Mouse (Mus musculus) liver, embryonic 11.5 days (tissue): ENCODE measurements around the gene Lipt2. TPM values are rescaled to one million over a fixed set of nuclear protein-coding genes. Genes with fewer than 3 reads are reported as not detected.

ENCODE experiments used
- ATAC-seq: fragments of 200-750 bp; cut with Nextera tagmentation; replicated peaks from 2 replicates; pipeline ENCODE4 v1.8.0; 2017; ENCODE audit warnings: moderate number of reproducible peaks, mild to moderate bottlenecking, moderate TSS enrichment, moderate library complexity; ENCODE audit not compliant: low FRiP score
- DNase-seq: peaks from one replicate; pipeline ENCODE4 v3.0.0-alpha.2; 2017; ENCODE audit warnings: low spot score
- H3K27ac ChIP-seq: fragments of 300-500 bp; sonication (generic); 2 replicates; pipeline ENCODE4 v1.5.1; 2014; ENCODE audit warnings: mild to moderate bottlenecking, low read depth, low read length, control low read depth
- H3K27me3 ChIP-seq: fragments of 300-500 bp; sonication (generic); replicated peaks from 2 replicates; pipeline ENCODE4 v1.6.1; 2014; ENCODE audit warnings: low read length, mixed read lengths; ENCODE audit not compliant: control insufficient read depth, insufficient read depth
- H3K36me3 ChIP-seq: fragments of 300-500 bp; sonication (generic); 2 replicates; pipeline ENCODE4 v1.6.1; 2014; ENCODE audit warnings: mild to moderate bottlenecking, low read length, moderate library complexity, mixed read lengths; ENCODE audit not compliant: control insufficient read depth, insufficient read depth
- H3K4me1 ChIP-seq: fragments of 300-500 bp; sonication (generic); replicated peaks from 2 replicates; pipeline ENCODE4 v1.6.1; 2014; ENCODE audit warnings: low read length, mixed read lengths; ENCODE audit not compliant: control insufficient read depth, insufficient read depth
- H3K4me2 ChIP-seq: fragments of 300-500 bp; sonication (generic); 2 replicates; pipeline ENCODE4 v1.6.1; 2014; ENCODE audit warnings: mild to moderate bottlenecking, control low read depth, moderate library complexity
- H3K4me3 ChIP-seq: fragments of 300-500 bp; sonication (generic); 2 replicates; pipeline ENCODE4 v1.5.1; 2014; ENCODE audit warnings: low read depth, low read length, control low read depth
- H3K9ac ChIP-seq: fragments of 300-500 bp; sonication (generic); 2 replicates; pipeline ENCODE4 v1.6.1; 2014; ENCODE audit warnings: low read depth, low read length, control low read depth
- H3K9me3 ChIP-seq: fragments of 300-500 bp; sonication (generic); 2 replicates; pipeline ENCODE4 v1.6.1; 2016; ENCODE audit warnings: low read length, inconsistent platforms, mixed read lengths; ENCODE audit not compliant: control insufficient read depth
- WGBS: fragments of 180-500 bp; shearing (Covaris S2); extraction: QIAGEN DNeasy Blood & Tissue Kit; methylation state at CpG from one replicate; pipeline ENCODE4 v1.1.7; 2014; 5-methylcytosine and 5-hydroxymethylcytosine counted together
- polyA plus RNA-seq: library from polyadenylated mRNA; unstranded; fragments of >200 nt; fragmentation: Nextera tagmentation; extraction: Ambion mirVana; gene quantifications from 2 replicates; pipeline ENCODE4 v1.2.1, GENCODE M21; 2014

The Lipt2 gene
- polyA plus RNA-seq, 1 experiment from 2014 or later, result 18.1 TPM

GRCm38 (mm10) chr7:100203616-100204015 is 44.5 kb downstream of the Lipt2 start:
- ATAC-seq (no peak), DNase-seq (no peak)
- H3K36me3 ChIP-seq, result no peaks in the 10 kb centered on the region
- no peaks in the 10 kb centered on the region for H3K4me1 ChIP-seq
- H3K4me2 ChIP-seq, result no peak overlapping the region
- no peak overlapping the region for H3K27ac ChIP-seq
- H3K27me3 ChIP-seq, result no peaks in the 10 kb centered on the region
- no peak overlapping the region for H3K9ac ChIP-seq
- 56% methylated on average over 3 of the region's 3 CpGs for WGBS
- no peaks in the 10 kb centered on the region for H3K9me3 ChIP-seq
- no peak overlapping the region for H3K4me3 ChIP-seq

- DNase-seq (no peak), ATAC-seq (no peak)
- Histone ChIP-seq H3K9me3 (no peaks in the 10 kb centered on the region), H3K4me1 (no peaks in the 10 kb centered on the region), H3K4me2 (no peak overlapping the region), H3K4me3 (no peak overlapping the region), H3K9ac (no peak overlapping the region), H3K36me3 (no peaks in the 10 kb centered on the region), H3K27me3 (no peaks in the 10 kb centered on the region), H3K27ac (no peak overlapping the region)
- WGBS, result 75% methylated on average over 6 of the region's 6 CpGs
Observed at GRCm38 (mm10) chr7:100204871-100205270, 45.8 kb downstream of the Lipt2 start.

GRCm38 (mm10) chr7:100206144-100206543 is 47.1 kb downstream of the Lipt2 start:
- H3K36me3 ChIP-seq, result no peaks in the 10 kb centered on the region
- H3K9ac ChIP-seq, result no peak overlapping the region
- H3K9me3 ChIP-seq, result no peaks in the 10 kb centered on the region
- H3K4me1 ChIP-seq, result no peaks in the 10 kb centered on the region
- no peaks in the 10 kb centered on the region for H3K27me3 ChIP-seq
- WGBS, result 85% methylated on average over 2 of the region's 2 CpGs
- ATAC-seq, result no peak
- no peak overlapping the region for H3K4me2 ChIP-seq
- no peak overlapping the region for H3K4me3 ChIP-seq
- no peak for DNase-seq
- H3K27ac ChIP-seq, result no peak overlapping the region

- Histone ChIP-seq H3K27ac (no peak overlapping the region), H3K4me2 (no peak overlapping the region), H3K4me1 (no peaks in the 10 kb centered on the region), H3K9me3 (no peaks in the 10 kb centered on the region), H3K27me3 (no peaks in the 10 kb centered on the region; the same call in 1 of the 2 replicates), H3K9ac (no peak overlapping the region), H3K36me3 (no peaks in the 10 kb centered on the region), H3K4me3 (no peak overlapping the region)
- no peak for ATAC-seq
- no peak for DNase-seq
Observed at GRCm38 (mm10) chr7:100207886-100208285, 48.8 kb downstream of the Lipt2 start.

Other genes starting within 250 kb of the Lipt2 start
- gene Rnf169, start 178.8 kb upstream of the Lipt2 start, polyA plus RNA-seq, result 3.7 and 4.3 TPM in 2 replicates
- 0.19 and 0.39 TPM in 2 replicates for gene Chrdl2, start 153.1 kb upstream of the Lipt2 start, polyA plus RNA-seq
- 94.5 and 95.4 TPM in 2 replicates for gene Pold3, start 37.7 kb upstream of the Lipt2 start, polyA plus RNA-seq
- gene Kcne3, start 17.2 kb downstream of the Lipt2 start, polyA plus RNA-seq, result 10.9 and 11.4 TPM in 2 replicates
- gene Pgm2l1, start 68.1 kb downstream of the Lipt2 start, polyA plus RNA-seq, result 2.6 and 3.0 TPM in 2 replicates
- gene P4ha3, start 126.2 kb downstream of the Lipt2 start, polyA plus RNA-seq, result 5.9 and 7.1 TPM in 2 replicates
- gene C2cd3, start 213.0 kb downstream of the Lipt2 start, polyA plus RNA-seq, result 25.3 and 28.2 TPM in 2 replicates
- 56.4 and 56.5 TPM in 2 replicates for gene Ppme1, start 213.0 kb downstream of the Lipt2 start, polyA plus RNA-seq